Mouse (Mus musculus) embryonic fibroblast, embryonic 13.5 days (primary cell): Measurements from ENCODE around the gene Fam49a. TPM values are rescaled to one million over a fixed set of nuclear protein-coding genes. Genes with fewer than 3 reads are reported as not detected.
"Not testable (repeated sequence)": the region's sequence is repeated elsewhere in the genome, so short reads cannot be mapped to it uniquely, and the experiment has no call there.

ENCODE experiments used
- H3K27ac ChIP-seq: 2 replicates; pipeline ENCODE4 v1.5.1; 2012; ENCODE audit warnings: low read length, control low read depth, inconsistent platforms; ENCODE audit not compliant: insufficient read depth
- H3K4me1 ChIP-seq: 2 replicates; pipeline ENCODE4 v1.6.1; 2011; ENCODE audit warnings: low read length; ENCODE audit not compliant: control insufficient read depth, insufficient read depth
- H3K4me3 ChIP-seq: 2 replicates; pipeline ENCODE4 v1.5.1; 2011; ENCODE audit warnings: mild to moderate bottlenecking, control low read depth, low read length; ENCODE audit not compliant: insufficient read depth
- CTCF ChIP-seq: IDR thresholded peaks from 2 replicates; pipeline ENCODE4 v1.5.1; 2011; ENCODE audit warnings: mild to moderate bottlenecking, control low read depth, low read length, moderate library complexity, borderline replicate concordance; ENCODE audit not compliant: insufficient read depth
- POLR2A ChIP-seq: IDR thresholded peaks from 2 replicates; pipeline ENCODE4 v1.6.1; 2011; ENCODE audit warnings: low read depth, mild to moderate bottlenecking, control low read depth, low read length, moderate library complexity
- polyA plus RNA-seq: library from polyadenylated mRNA; stranded (reverse); fragments of >200 nt; gene quantifications from 2 replicates; pipeline ENCODE4 v1.2.4, GENCODE M21; 2011; ENCODE audit warnings: low read depth; ENCODE audit not compliant: missing spikeins, insufficient read length

The Fam49a gene
- polyA plus RNA-seq, 1 experiment, result 6.7 TPM

- Histone ChIP-seq H3K4me3 (peak overlapping the region; percentile 16), H3K4me1 (no peaks in the 10 kb centered on the region), H3K27ac (no peak overlapping the region)
- TF ChIP-seq POLR2A (no peak), CTCF (peak; percentile 72)
Measured at GRCm38 (mm10) chr12:12323616-12324223, 61.8 kb downstream of the Fam49a start.

GRCm38 (mm10) chr12:12324266-12324665, 62.3 kb downstream of the Fam49a start:
- H3K4me3 ChIP-seq, H3K4me1 ChIP-seq, H3K27ac ChIP-seq: not testable (repeated sequence)

- no peak for TF ChIP-seq CTCF
- no peak for TF ChIP-seq POLR2A
- no peak overlapping the region for H3K27ac ChIP-seq
- no peaks in the 10 kb centered on the region for H3K4me1 ChIP-seq
- H3K4me3 ChIP-seq, result no peak overlapping the region
Measured at GRCm38 (mm10) chr12:12333526-12334310, 71.8 kb downstream of the Fam49a start.

- H3K4me3 ChIP-seq, result no peak overlapping the region
- TF ChIP-seq POLR2A (no peak), CTCF (no peak)
- no peaks in the 10 kb centered on the region for H3K4me1 ChIP-seq
- no peak overlapping the region for H3K27ac ChIP-seq
Measured at GRCm38 (mm10) chr12:12334486-12334885, 72.5 kb downstream of the Fam49a start.

- TF ChIP-seq CTCF (no peak), POLR2A (no peak)
- H3K27ac ChIP-seq, result no peak overlapping the region
- no peaks in the 10 kb centered on the region for H3K4me1 ChIP-seq
- no peak overlapping the region for H3K4me3 ChIP-seq
Measured at GRCm38 (mm10) chr12:12335566-12335965, 73.6 kb downstream of the Fam49a start.

- Histone ChIP-seq H3K4me1 (no peaks in the 10 kb centered on the region), H3K4me3 (no peak overlapping the region), H3K27ac (no peak overlapping the region)
- TF ChIP-seq CTCF, result no peak
- no peak for TF ChIP-seq POLR2A
Measured at GRCm38 (mm10) chr12:12337378-12337777, 75.4 kb downstream of the Fam49a start.

- Histone ChIP-seq H3K4me3 (no peak overlapping the region), H3K27ac (no peak overlapping the region), H3K4me1 (no peaks in the 10 kb centered on the region)
- no peak for TF ChIP-seq CTCF
- no peak for TF ChIP-seq POLR2A
Measured at GRCm38 (mm10) chr12:12343320-12343719, 81.4 kb downstream of the Fam49a start.

GRCm38 (mm10) chr12:12348625-12349024, 86.7 kb downstream of the Fam49a start:
- TF ChIP-seq CTCF (no peak), POLR2A (no peak)
- H3K27ac ChIP-seq, result no peak overlapping the region
- no peak overlapping the region for H3K4me3 ChIP-seq
- no peaks in the 10 kb centered on the region for H3K4me1 ChIP-seq

GRCm38 (mm10) chr12:12349645-12350288, 87.8 kb downstream of the Fam49a start:
- H3K4me3 ChIP-seq, result no peak overlapping the region
- H3K4me1 ChIP-seq, result no peaks in the 10 kb centered on the region
- TF ChIP-seq POLR2A (no peak), CTCF (no peak)
- no peak overlapping the region for H3K27ac ChIP-seq

- Histone ChIP-seq H3K4me3 (no peak overlapping the region), H3K4me1 (peaks cover 6% of the 10 kb centered on the region; the same call in 1 of the 2 replicates), H3K27ac (no peak overlapping the region)
- TF ChIP-seq POLR2A (no peak), CTCF (no peak)
Measured at GRCm38 (mm10) chr12:12351816-12352552, 90.0 kb downstream of the Fam49a start.
